Mouse (Mus musculus): Measurements from ENCODE around the gene 1700012B09Rik. TPM values are rescaled to one million over a fixed set of nuclear protein-coding genes. Genes with fewer than 3 reads are reported as not detected.

Gene 1700012B09Rik
- polyA plus RNA-seq (2015; fragmentation: Nextera tagmentation; extraction: Ambion mirVana): not detected in 2 replicates

GRCm38 (mm10) chr9:14770803-14771471 is at the start of gene 1700012B09Rik:
1700012B09Rik (minus strand) TSS chr9:14771030.

DNA sequence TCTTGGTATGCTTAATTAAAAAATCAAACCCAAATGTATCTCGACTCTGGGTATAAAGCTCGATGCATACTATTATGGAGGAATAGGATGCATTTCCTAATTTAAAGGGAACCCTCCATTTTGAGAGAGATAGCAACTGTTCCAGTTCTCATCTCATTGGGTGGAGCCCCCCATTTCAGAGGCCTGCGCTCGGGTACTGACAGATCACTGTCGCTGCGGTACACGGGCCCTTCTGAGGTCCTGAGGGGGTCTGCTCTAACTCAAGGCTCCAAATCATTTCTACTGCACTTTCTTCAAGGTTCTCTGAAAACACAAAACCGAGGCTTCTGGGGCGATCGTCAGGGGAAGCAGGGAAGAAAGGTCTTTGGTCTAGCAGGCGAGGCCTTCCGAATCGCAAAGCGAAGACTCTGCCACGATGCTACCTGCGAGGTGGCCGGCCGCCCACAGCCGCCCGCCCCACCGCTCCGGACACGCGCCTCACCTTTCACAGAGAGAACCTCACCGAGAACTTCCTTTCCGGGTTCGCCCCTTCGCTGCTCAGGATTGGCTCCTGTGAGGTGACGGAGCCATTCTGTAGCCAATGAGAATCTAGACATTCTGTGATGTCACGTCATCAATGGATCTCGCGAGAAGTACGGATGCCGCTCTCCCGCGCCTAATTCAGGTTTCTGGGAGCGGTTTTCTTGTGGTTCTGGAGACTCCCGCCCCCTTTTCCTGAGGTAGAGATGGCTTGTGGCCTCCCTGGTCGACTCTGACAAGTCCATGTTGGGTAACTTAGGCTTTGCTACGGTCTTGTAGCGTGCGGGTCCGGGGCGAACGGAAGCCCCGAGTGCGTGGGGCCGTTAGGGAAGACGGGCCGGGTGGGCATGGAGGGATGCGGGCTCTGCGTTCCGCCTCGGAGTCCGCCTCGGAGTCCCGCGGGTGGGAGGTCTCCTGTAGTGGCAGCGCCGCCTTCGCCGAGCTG is 13.5 kb upstream of the 1700012B09Rik start, which contains the start of the genes Mre11a and Ankrd49:
Mre11a (plus strand) TSS at position 616 of the 964 bp plus-strand sequence.
Ankrd49 (minus strand) TSS at position 818 of the 964 bp plus-strand sequence.

DNA sequence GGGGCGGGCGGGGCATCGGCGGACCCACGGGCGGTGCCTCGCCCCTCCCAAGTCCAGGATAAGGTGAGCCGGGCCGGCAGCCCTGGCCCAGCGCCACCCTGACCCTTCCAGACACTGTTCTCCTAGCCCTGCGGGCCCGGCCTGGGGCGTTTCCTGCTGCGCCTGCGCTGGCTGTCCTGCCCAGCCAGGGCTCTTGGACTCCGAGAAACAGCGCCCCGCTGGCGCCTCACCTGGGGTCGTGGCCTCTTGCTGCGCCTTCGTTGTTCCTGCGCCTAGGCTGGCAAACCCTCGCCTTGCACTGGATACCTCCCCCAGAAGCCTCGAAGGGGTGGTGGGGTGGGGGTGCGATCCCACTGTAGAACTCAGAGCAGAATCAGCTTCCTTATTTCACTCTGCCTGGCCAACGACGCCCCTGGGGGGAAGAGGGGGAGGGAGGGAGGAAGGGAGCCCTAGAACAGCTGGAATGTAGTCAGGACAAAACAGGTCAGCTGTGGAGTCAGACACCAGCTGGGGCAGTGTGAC is 18.8 kb downstream of the 1700012B09Rik start, which contains the start of gene Fut4:
Fut4 (minus strand) TSS at position 393 of the 522 bp plus-strand sequence.

GRCm38 (mm10) chr9:14740151-14740924 is 30.5 kb downstream of the 1700012B09Rik start, which contains the start of gene Piwil4:
Piwil4 (minus strand) TSS chr9:14740733.

Other genes starting within 250 kb of the 1700012B09Rik start
- gene Amotl1, start 126.0 kb downstream of the 1700012B09Rik start, polyA plus RNA-seq (2015; fragmentation: Nextera tagmentation; extraction: Ambion mirVana): 8.5 and 9.6 TPM in 2 replicates
- 0.06 and 0.39 TPM in 2 replicates for gene Piwil4, start 30.3 kb downstream of the 1700012B09Rik start, polyA plus RNA-seq (2015; fragmentation: Nextera tagmentation; extraction: Ambion mirVana)
- 1.3 TPM in 2 replicates for gene Fut4, start 18.6 kb downstream of the 1700012B09Rik start, polyA plus RNA-seq (2015; fragmentation: Nextera tagmentation; extraction: Ambion mirVana)
- 7.8 and 14.5 TPM in 2 replicates for gene Mre11a, start 13.6 kb upstream of the 1700012B09Rik start, polyA plus RNA-seq (2015; fragmentation: Nextera tagmentation; extraction: Ambion mirVana)
- 18.2 and 27.2 TPM in 2 replicates for gene Ankrd49, start 13.8 kb upstream of the 1700012B09Rik start, polyA plus RNA-seq (2015; fragmentation: Nextera tagmentation; extraction: Ambion mirVana)
- 0.06 TPM in 1 of 2 replicates, not detected in the other for gene Gpr83, start 89.2 kb upstream of the 1700012B09Rik start, polyA plus RNA-seq (2015; fragmentation: Nextera tagmentation; extraction: Ambion mirVana)
- not detected in 2 replicates for gene Izumo1r, start 132.9 kb upstream of the 1700012B09Rik start, polyA plus RNA-seq (2015; fragmentation: Nextera tagmentation; extraction: Ambion mirVana)

All from adrenal gland, postnatal 0 days (tissue).